Comparison of ENCODE assay signal across 7 mouse cellular contexts in the genomic region with DNA sequence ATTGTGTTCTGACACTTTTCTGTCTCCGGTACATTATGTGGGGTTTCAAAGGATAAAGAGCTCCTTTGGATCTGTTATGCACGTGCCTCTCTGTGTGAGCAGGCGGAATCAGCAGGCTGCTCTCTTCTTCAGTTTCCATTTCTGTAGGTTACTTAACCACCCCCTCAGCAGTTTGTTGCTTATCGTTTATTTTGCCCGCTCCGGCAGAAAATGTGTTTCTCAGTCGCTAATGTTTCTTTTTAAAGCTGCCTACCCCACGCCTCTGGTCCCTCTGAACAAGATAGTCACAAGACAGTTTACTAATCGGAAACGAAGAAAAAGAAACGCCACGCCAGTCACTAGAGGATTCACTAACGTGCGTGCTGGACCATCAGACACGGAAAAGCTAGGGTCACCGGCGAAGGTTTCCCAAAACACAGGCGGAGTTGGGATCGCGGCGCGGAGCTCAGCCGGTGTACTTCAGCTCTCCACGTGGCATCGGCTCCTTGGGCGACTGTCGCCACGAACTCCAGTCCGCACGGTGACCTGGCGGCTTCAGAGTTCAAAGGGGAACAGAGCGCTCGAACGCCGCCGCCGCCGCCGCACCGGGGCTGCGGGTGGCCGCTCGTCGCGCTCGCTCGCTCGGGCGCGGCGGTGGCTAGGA. TPM values are rescaled to one million over a fixed set of nuclear protein-coding genes. Genes with fewer than 3 reads are reported as not detected.
DNase-seq lines count a peak whose midpoint lies in the region; ATAC-seq and TF ChIP-seq lines count a peak whose summit lies in the region.

A gene (plus strand): TSS at position 342 of the 643 bp plus-strand sequence.

- peak within 1 kb of the TSS; percentile 78 for H3K4me3 ChIP-seq in cortical plate, adult 2 months (ENCODE audit: insufficient read depth, low read length)
- H3K4me3 ChIP-seq in heart, embryonic 16.5 days (ENCODE audit: low read length), result peak within 1 kb of the TSS; percentile 82
- H3K4me3 ChIP-seq in midbrain, embryonic 15.5 days, result peak within 1 kb of the TSS; percentile 70

- H3K4me1 ChIP-seq in cortical plate, adult 2 months (ENCODE audit: control insufficient read depth, insufficient read depth, low read length), result peaks cover 2% of the 10 kb centered on the region; the same call in 1 of the 2 replicates
- peaks cover 7% of the 10 kb centered on the region; the same call in 1 of the 2 replicates for H3K4me1 ChIP-seq in heart, embryonic 16.5 days (ENCODE audit: control insufficient read depth, insufficient read depth, low read length)
- H3K4me1 ChIP-seq in midbrain, embryonic 15.5 days, result peaks cover 22% of the 10 kb centered on the region

- H3K9ac ChIP-seq in heart, embryonic 16.5 days (ENCODE audit: low read length), result peak within 1 kb of the TSS; percentile 86
- H3K9ac ChIP-seq in midbrain, embryonic 15.5 days, result peak within 1 kb of the TSS; percentile 58

- 5% methylated on average over 51 of the region's 51 CpGs for WGBS in heart, embryonic 16.5 days
- 3% methylated on average over 51 of the region's 51 CpGs for WGBS in midbrain, embryonic 15.5 days

- no peak for ATAC-seq in heart, embryonic 16.5 days (replicated peaks; ENCODE audit: extremely low read depth, insufficient read depth, low FRiP score)
- ATAC-seq in midbrain, embryonic 15.5 days (replicated peaks), result peak; percentile 13; the same call in 1 of the 2 replicates

- peak within 1 kb of the TSS; percentile 62 for H3K27ac ChIP-seq in cortical plate, adult 2 months (ENCODE audit: insufficient read depth, low read length)
- peak within 1 kb of the TSS; percentile 62; the same call in 1 of the 2 replicates for H3K27ac ChIP-seq in heart, embryonic 16.5 days (ENCODE audit: low read length)
- no peak within 1 kb of the TSS for H3K27ac ChIP-seq in midbrain, embryonic 15.5 days

- H3K4me2 ChIP-seq in heart, embryonic 16.5 days (ENCODE audit: low read depth, low read length), result peak within 1 kb of the TSS; percentile 87
- H3K4me2 ChIP-seq in midbrain, embryonic 15.5 days, result peak within 1 kb of the TSS; percentile 98

- H3K27me3 ChIP-seq in heart, embryonic 16.5 days (ENCODE audit: control insufficient read depth, insufficient read depth, low read length), result peaks cover 14% of the 10 kb centered on the region
- peaks cover 27% of the 10 kb centered on the region for H3K27me3 ChIP-seq in midbrain, embryonic 15.5 days (replicated peaks)

- TF ChIP-seq CTCF in cortical plate, adult 2 months (IDR thresholded peaks at IDR 0.05; ENCODE audit: extremely low read depth, insufficient read depth, low read length), result no peak

- DNase-seq in thymus, postnatal 0 days (ENCODE audit: low spot score), result peak; percentile 25
- DNase-seq in thymus, postnatal 4 days, result no peak
- DNase-seq in layer of hippocampus, postnatal 36 days, result peak; percentile 20 to 38
- no peak for DNase-seq in gastrocnemius, postnatal 25 days

- no peaks in the 10 kb centered on the region for H3K36me3 ChIP-seq in heart, embryonic 16.5 days (ENCODE audit: control insufficient read depth, insufficient read depth)
- H3K36me3 ChIP-seq in midbrain, embryonic 15.5 days (replicated peaks), result no peaks in the 10 kb centered on the region

- no peaks in the 10 kb centered on the region for H3K9me3 ChIP-seq in heart, embryonic 16.5 days (replicated peaks; ENCODE audit: control insufficient read depth, low read length)
- no peaks in the 10 kb centered on the region for H3K9me3 ChIP-seq in midbrain, embryonic 15.5 days

- TF ChIP-seq POLR2A in cortical plate, adult 2 months (IDR thresholded peaks at IDR 0.05; ENCODE audit: extremely low read depth, insufficient read depth, low read length), result no peak

RNA-seq across cellular contexts. Expression of the gene that starts here (rescaled TPM):
- polyA plus RNA-seq in thymus, postnatal 0 days (2015; fragmentation: Nextera tagmentation; extraction: Ambion mirVana), result 17.5 and 23.9 TPM in 2 replicates
- polyA plus RNA-seq in cortical plate, adult 2 months (2012; rRNA removed), result 86.5 and 91.4 TPM in 2 replicates
- 7.6 and 7.8 TPM in 2 replicates for polyA plus RNA-seq in heart, embryonic 16.5 days (2015; fragmentation: Nextera tagmentation; extraction: Ambion mirVana)
- 100 to 1,000 TPM; 104 to 121 TPM for total RNA-seq in layer of hippocampus, postnatal 36 days (2021)
- 6.6 and 7.7 TPM in 2 replicates for polyA plus RNA-seq in midbrain, embryonic 15.5 days (2015; fragmentation: Nextera tagmentation; extraction: Ambion mirVana)
- 1 to 10 TPM; 2.3 to 3.7 TPM for total RNA-seq in gastrocnemius, postnatal 25 days (2021)

Comparison
In these comparisons a context has a peak if more than half of its experiments do, and no peak if none do; other contexts are left out.
1. RNA of the gene that starts here (total RNA-seq): 104 to 121 TPM in layer of hippocampus, postnatal 36 days; 2.3 to 3.7 TPM in gastrocnemius, postnatal 25 days; every median in the first group is over 10 times any median in the second.
2. DNase-seq: peak in thymus, postnatal 0 days (single experiment) and layer of hippocampus, postnatal 36 days (2 of 2); none in thymus, postnatal 4 days (single experiment) and gastrocnemius, postnatal 25 days (single experiment).
3. Peak in every context shown above with its lines, with median percentiles within 50 percentile points of each other: H3K4me3 ChIP-seq.